Mouse (Mus musculus) splenic B cell, adult 2 months (primary cell): ENCODE results near the gene Hnmt.
"Not testable (repeated sequence)": the region's sequence is repeated elsewhere in the genome, so short reads cannot be mapped to it uniquely, and the experiment has no call there.

Experiments used
- DNase-seq: peaks from one replicate; pipeline ENCODE4 v3.0.0-alpha.2; 2011; ENCODE audit warnings: low read depth, low spot score
- H3K27me3 ChIP-seq: 2 replicates; pipeline ENCODE4 v1.6.1; 2012; ENCODE audit warnings: mild to moderate bottlenecking, low read length, moderate library complexity, mixed read lengths; ENCODE audit not compliant: control insufficient read depth, poor library complexity, insufficient read depth, severe bottlenecking
- H3K36me3 ChIP-seq: 2 replicates; pipeline ENCODE4 v1.6.1; 2012; ENCODE audit warnings: mild to moderate bottlenecking, low read length, moderate library complexity, mixed read lengths; ENCODE audit not compliant: control insufficient read depth, poor library complexity, insufficient read depth, severe bottlenecking

The Hnmt gene

GRCm38 (mm10) chr2:24049344-24049990, at the start of gene Hnmt:
Hnmt (minus strand) TSS chr2:24049394.
- no peak for DNase-seq
- Histone ChIP-seq H3K36me3 (no peaks in the 10 kb centered on the region), H3K27me3 (no peaks in the 10 kb centered on the region)

- H3K36me3 ChIP-seq, result no peaks in the 10 kb centered on the region
- H3K27me3 ChIP-seq, result no peaks in the 10 kb centered on the region
- no peak for DNase-seq
Measured at GRCm38 (mm10) chr2:24096495-24096894, 47.3 kb upstream of the Hnmt start, which contains the start of gene Tbpl2. Tbpl2 (minus strand) TSS chr2:24096595.

- no peak for DNase-seq
- Histone ChIP-seq H3K27me3 (no peaks in the 10 kb centered on the region), H3K36me3 (no peaks in the 10 kb centered on the region)
Measured at GRCm38 (mm10) chr2:24090921-24091320, 41.7 kb upstream of the Hnmt start.

- no peaks in the 10 kb centered on the region for H3K36me3 ChIP-seq
- DNase-seq, result no peak
- H3K27me3 ChIP-seq, result no peaks in the 10 kb centered on the region
Measured at GRCm38 (mm10) chr2:24050459-24050858, 1.3 kb upstream of the Hnmt start.

- no peaks in the 10 kb centered on the region for H3K36me3 ChIP-seq
- DNase-seq, result no peak
- H3K27me3 ChIP-seq, result no peaks in the 10 kb centered on the region
Measured at GRCm38 (mm10) chr2:24048480-24049097, 605 bp downstream of the Hnmt start.

- no peaks in the 10 kb centered on the region for H3K36me3 ChIP-seq
- no peak for DNase-seq
- H3K27me3 ChIP-seq, result no peaks in the 10 kb centered on the region
Measured at GRCm38 (mm10) chr2:24047551-24048479, 1.4 kb downstream of the Hnmt start.

GRCm38 (mm10) chr2:24042901-24043300, 6.3 kb downstream of the Hnmt start:
- H3K27me3 ChIP-seq, result no peaks in the 10 kb centered on the region
- DNase-seq, result no peak
- no peaks in the 10 kb centered on the region for H3K36me3 ChIP-seq

GRCm38 (mm10) chr2:24040531-24040930, 8.7 kb downstream of the Hnmt start:
- no peaks in the 10 kb centered on the region for H3K36me3 ChIP-seq
- no peak for DNase-seq
- no peaks in the 10 kb centered on the region for H3K27me3 ChIP-seq

- not testable (repeated sequence) for DNase-seq, H3K36me3 ChIP-seq, H3K27me3 ChIP-seq
Measured at GRCm38 (mm10) chr2:24019386-24019785, 29.8 kb downstream of the Hnmt start.

GRCm38 (mm10) chr2:24018966-24019365, 30.2 kb downstream of the Hnmt start:
- DNase-seq, result no peak

GRCm38 (mm10) chr2:24014957-24015356, 34.2 kb downstream of the Hnmt start:
- no peak for DNase-seq
- Histone ChIP-seq H3K27me3 (no peaks in the 10 kb centered on the region), H3K36me3 (no peaks in the 10 kb centered on the region)

More at GRCm38 (mm10) chr2:24018966-24019365, 30.2 kb downstream of the Hnmt start:
- H3K27me3 ChIP-seq, result no peaks in the 10 kb centered on the region
- H3K36me3 ChIP-seq, result no peaks in the 10 kb centered on the region

GRCm38 (mm10) chr2:23999323-23999722, 49.9 kb downstream of the Hnmt start:
- DNase-seq, result no peak
- Histone ChIP-seq H3K27me3 (no peaks in the 10 kb centered on the region), H3K36me3 (no peaks in the 10 kb centered on the region)

- no peak for DNase-seq
- Histone ChIP-seq H3K36me3 (no peaks in the 10 kb centered on the region), H3K27me3 (no peaks in the 10 kb centered on the region)
Measured at GRCm38 (mm10) chr2:23998836-23999235, 50.4 kb downstream of the Hnmt start.

GRCm38 (mm10) chr2:23996830-23997229, 52.4 kb downstream of the Hnmt start:
- no peak for DNase-seq
- Histone ChIP-seq H3K27me3 (no peaks in the 10 kb centered on the region), H3K36me3 (no peaks in the 10 kb centered on the region)

GRCm38 (mm10) chr2:23990034-23990573, 59.1 kb downstream of the Hnmt start:
- not testable (repeated sequence) for H3K36me3 ChIP-seq, H3K27me3 ChIP-seq, DNase-seq
